Mouse (Mus musculus): ENCODE measurements around the gene Grem1.

Gene Grem1

DNA sequence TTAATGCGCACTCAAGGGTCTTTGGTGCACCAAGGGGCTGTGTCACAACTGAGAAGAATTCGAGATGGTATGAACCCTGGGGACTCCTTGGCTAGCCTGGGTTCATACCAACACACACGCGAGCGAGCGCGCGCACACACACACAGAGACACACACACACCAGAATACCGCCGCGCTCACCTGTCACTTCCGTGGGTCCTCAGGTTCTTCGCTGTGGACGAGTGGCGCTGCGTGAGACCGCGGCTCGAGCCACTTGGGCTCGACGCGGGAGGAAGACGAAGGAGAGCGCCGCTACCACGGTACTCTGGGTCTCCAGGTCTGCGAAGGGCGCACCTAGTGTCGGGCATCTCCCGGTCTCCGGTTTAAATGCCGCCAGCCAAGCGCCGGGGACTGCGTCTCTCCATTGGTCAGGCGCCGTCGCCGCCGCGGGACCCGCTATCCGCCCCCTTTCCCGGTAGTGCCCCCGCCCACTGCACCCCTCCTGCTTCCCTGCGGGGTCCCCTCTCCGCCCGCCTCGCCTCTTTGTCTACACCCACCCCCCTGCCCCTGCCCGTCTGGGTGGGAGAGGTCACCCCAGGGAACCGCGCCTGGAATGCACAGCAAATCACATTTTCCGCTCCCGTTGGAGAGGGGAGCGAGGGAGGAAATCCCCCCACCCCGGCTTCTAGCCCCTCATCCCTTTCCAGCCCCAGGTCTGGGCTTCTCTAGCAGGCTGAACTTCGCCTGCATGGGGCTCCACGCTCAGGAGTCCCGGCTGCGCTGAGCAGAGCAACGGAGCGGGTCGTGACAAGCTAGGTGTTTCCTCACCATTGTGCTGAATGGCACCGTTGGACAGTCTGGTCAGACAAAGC is at the start of gene Grem1:
TSS of gene Grem1 (minus strand) at position 336 of the 851 bp plus-strand sequence.
- DNase-seq (ENCODE audit: low spot score): no peak

DNA sequence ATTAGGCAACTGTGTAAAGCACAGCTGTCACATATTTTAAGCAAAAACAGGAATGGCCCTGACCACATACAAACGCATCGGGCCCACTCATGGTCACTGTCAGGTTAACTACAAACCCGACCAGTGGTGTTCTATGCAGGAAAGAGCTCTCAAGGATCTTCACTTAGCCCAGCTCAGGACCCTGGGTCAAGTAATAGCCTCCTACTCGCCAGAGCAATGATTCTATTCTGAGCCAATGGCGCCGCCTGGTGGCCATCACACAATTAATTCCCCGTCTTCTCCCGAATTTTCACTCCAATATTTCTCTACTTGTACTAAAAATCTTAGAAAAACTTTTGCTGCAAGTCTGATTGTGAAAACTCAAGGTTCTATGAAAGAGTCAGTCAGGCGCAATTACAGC is 49.2 kb upstream of the Grem1 start:
- DNase-seq (ENCODE audit: low spot score): peak; percentile 60

DNA sequence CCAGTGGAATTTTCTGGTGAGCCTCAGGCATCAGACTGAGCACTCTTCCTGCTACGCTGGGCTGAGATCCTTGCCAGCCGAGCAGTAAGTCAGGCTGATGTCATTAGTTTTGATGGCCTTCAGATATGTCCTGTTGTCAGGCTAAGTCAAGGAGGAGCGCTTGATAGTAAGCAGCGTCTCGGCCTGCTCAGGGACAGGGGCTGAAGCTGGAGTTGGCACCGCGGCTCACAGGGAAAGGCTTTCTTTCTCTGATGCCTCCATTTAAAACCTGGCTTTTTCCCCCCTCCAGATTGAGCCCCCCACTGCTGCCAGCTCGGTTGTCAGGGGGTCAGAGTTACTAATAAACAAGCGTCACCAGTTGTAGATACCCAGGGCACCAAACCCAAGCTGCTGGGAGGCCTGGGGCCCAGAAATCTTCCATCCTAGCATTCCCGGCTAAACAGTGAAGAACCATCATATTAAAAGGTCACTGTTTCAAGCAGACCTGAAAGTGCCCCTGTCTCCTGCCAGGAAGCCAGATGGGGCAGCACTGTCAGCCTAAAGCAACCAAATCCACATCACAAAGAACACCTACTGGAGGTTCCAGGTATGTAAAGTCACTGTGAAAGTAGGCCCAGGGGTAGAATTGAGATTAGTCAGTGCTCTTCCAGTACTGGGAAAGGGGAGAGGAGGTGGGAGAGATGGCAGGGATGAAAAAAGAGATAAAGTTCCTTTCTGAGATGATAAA is 48.6 kb upstream of the Grem1 start:
- DNase-seq (ENCODE audit: low spot score): peak; percentile 60

DNA sequence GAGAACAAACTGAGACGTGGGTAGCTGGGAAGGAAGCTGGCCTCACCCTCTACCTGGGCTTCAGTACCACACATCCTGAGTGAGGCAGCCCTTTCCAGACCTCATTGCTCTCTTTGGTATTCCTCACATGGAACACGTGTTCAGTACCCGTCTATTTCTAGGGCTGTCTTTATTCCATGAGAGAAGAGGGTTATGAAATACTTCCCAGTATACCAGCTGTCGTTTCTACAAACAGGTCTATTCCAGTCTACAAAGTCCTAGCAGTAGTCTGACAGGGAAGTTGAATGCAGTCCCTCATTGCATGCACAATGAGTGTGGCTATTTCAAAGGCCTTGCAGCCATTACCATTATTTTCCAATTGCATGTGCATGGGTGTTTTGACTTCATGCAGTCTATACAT is 47.3 kb upstream of the Grem1 start:
- DNase-seq (ENCODE audit: low spot score): no peak

- no peak for DNase-seq (ENCODE audit: low spot score)
Observed at GRCm38 (mm10) chr2:113803753-113804152, 45.3 kb upstream of the Grem1 start.

DNA sequence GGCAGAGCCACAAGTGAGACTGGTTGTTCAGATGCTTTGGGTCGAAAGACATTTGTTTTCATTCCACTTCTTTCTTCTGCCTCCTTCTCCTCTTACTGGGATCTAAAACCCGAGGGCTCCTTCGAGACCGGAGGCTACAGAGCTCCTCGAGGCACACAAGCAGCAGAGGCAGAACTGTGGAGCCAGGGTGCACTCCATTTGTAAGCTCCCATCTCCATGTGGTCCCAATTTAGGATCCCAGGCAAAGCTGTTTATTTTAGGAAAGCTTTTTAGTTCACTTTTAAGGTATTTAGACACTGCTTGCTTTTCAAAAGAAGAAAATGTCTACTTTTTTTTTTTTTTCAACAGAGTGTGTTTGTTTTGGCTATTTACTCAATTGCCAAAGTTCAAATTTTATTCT is 42.4 kb upstream of the Grem1 start:
- no peak for DNase-seq (ENCODE audit: low spot score)

GRCm38 (mm10) chr2:113798605-113799004 is 40.2 kb upstream of the Grem1 start:
- DNase-seq (ENCODE audit: low spot score): no peak

GRCm38 (mm10) chr2:113795186-113795585 is 36.7 kb upstream of the Grem1 start:
- DNase-seq (ENCODE audit: low spot score): no peak

DNA sequence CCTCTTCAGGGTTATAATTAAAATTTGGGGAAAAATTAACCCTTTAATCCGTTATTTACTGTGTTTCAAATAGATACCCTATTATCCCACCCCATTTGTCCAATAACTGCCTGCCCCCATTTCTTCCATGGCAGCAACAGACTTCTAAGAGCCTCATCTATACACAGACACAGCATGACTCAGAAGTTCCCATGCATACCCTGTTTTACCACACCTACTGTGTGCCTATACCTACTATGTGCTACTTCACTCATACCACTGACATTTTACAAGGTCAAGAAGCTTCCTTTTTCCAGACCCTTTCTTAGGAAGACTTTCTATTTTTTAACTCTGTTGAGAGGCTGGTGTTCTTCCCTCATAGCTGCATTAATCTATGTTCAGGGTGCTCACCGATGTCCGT is 35.1 kb upstream of the Grem1 start:
- DNase-seq (ENCODE audit: low spot score): no peak

GRCm38 (mm10) chr2:113788821-113789387 is 30.5 kb upstream of the Grem1 start:
- DNase-seq (ENCODE audit: low spot score): no peak

DNA sequence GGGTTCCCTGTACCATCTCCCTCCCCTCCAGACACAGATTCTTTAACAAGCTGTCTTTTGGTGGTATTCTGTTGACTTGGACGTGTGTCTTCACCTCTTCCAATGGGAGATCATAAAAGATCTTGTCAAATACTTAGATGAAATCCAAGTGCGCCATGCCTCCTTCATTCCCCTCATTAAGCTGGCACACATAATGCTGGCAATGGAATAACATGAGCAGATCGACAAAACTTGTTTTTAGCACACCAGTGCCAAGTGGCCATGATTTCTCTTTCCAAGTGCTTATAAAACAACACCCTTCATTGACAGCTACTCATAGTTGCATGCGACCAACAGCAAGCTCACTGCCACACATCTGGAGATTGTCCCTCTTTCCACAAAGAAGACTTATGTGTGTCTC is 29.4 kb upstream of the Grem1 start:
- DNase-seq (ENCODE audit: low spot score): no peak

DNA sequence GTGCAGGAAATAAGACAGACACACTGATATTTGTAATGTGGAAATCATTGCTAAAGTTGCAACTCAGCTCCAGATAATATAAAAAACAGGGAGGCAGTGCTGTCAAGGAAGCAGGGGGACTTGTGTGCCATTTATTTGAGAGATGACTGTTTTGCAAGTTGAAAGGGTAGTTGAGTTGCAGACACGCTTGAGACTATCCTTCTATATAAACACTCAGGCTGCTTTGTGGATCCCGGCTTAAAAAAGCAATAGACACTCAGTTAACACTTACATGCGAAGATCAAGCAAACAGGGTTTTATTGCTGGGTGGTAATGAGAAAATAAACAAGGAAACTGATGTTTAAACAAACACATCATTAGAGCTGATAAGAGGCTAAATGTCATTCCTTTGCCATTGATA is 26.4 kb upstream of the Grem1 start:
- no peak for DNase-seq (ENCODE audit: low spot score)

- DNase-seq (ENCODE audit: low spot score): no peak
Observed at GRCm38 (mm10) chr2:113781521-113781920, 23.1 kb upstream of the Grem1 start.

DNA sequence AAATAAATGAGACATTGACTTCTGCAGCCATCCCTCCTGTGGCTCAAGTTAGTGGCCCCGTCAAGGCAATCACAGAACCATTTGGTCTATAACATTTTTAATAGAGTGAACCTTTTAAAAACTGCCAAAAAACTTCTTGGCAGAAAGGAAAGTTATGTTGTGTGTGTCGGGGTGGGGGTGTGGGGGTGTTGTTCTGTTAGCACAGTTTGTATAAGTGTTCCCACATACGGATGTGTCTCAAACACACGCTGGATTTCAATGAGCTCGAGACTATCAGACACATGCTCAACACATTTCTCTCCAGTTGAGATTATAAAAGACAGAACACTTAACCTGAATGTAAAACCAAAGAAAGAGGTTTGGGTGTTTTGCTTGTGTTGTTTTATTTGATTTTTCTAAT is 22.7 kb upstream of the Grem1 start:
- DNase-seq (ENCODE audit: low spot score): no peak

DNA sequence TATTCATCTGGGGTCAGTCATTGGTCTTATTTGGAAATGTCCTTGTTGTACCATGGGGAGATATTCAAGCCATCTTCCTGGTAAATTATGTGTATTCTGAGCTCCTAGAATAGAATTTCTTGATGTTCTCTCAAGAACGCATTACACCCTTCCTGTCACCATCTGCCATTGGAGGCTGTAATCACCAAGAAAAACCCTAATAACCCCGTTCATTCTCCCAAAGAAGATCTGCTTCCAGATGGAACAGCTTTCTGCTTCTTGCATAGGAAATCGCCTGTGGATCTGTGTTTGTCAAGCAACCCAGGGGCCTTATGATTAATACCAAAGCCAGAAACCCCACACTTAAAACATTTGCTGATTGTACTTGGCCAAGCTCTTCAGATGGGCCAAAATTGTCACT is 20.9 kb upstream of the Grem1 start:
- no peak for DNase-seq (ENCODE audit: low spot score)

DNA sequence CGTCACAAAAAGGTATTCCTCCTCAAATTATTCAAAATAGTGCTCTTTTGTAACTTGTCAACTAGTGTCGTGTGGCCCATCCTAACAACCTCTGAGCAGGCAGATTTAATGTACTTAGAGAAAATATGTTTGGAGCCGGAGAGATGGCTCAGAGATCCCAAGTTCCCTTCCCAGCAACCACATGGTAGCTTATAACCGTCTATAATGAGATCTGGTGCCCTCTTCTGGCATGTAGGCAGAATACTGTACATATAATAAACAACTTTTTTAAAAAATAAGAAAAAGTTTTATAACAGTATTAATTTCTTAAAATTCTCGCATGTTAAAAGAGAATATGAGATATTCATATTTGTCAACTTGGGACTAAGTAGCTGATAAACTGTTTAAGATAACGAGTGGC is 19.6 kb upstream of the Grem1 start:
- DNase-seq (ENCODE audit: low spot score): no peak

DNA sequence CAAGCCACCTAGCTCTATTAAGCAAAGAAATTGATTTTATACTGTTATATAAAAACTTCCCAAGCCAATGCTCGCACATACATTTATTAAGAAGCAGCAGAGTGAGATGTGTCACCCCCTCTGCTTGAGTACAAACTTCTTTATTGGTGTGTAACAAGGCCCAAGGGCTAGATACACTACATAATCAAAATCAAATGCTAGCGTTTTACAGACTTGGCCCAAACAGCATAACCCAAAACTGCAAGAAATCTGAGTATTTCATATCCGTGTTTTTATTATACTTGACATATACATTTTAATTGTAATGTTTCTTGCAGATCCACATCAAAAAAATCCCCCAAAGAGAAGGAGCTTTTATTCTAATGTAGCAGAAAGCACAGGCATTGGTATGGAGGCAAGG is 17.9 kb upstream of the Grem1 start:
- DNase-seq (ENCODE audit: low spot score): no peak

DNA sequence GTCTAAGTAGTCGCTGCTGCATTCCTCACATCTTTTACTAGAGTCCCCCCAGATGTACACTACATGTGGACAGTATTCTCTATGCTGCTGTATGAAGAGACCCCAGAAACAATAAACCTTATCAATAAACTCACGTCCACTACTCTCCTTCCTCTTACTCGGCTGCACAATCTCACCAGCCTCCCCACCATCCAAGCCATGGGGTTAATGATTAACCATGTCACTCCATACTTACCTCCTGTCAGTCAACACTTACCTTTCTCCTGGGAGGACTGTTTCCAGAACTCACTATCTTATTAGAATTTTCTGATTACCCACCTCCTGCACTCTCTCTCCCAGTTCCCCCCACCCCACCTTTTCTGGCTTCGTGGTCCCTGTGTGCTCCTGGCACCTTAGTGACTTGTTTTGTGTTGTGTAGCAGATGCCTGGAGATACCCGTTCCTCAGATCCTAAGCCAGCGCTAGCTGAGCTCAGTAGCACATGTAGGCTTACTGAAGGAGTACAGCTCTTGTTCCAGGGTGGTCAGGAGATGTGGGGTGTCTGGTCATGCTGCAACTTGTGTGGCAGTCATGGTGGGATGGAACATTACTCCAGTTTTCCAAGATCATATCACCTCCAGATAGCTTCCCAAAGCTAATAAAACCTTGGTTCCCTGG is 15.8 kb upstream of the Grem1 start:
- DNase-seq (ENCODE audit: low spot score): no peak

- no peak for DNase-seq (ENCODE audit: low spot score)
Observed at GRCm38 (mm10) chr2:113768541-113769303, 10.3 kb upstream of the Grem1 start.

- no peak for DNase-seq (ENCODE audit: low spot score)
Observed at GRCm38 (mm10) chr2:113765885-113766284, 7.4 kb upstream of the Grem1 start.

- no peak for DNase-seq (ENCODE audit: low spot score)
Observed at GRCm38 (mm10) chr2:113764968-113765367, 6.5 kb upstream of the Grem1 start.

Data from MN1 (cell line).